Mouse (Mus musculus) heart, postnatal 0 days (tissue): ENCODE data around the gene Fbxl18. TPM values are rescaled to one million over a fixed set of nuclear protein-coding genes. Genes with fewer than 3 reads are reported as not detected.

Experiments used
- ATAC-seq: fragments of 200-750 bp; cut with Nextera tagmentation; 2 replicates; pipeline ENCODE4 v1.8.0; 2017; ENCODE audit warnings: low read depth, moderate number of reproducible peaks, moderate library complexity; ENCODE audit not compliant: insufficient read depth
- DNase-seq: peaks from one replicate; pipeline ENCODE4 v3.0.0-alpha.2; 2016; ENCODE audit warnings: low spot score
- H3K27ac ChIP-seq: fragments of 300-500 bp; sonication (generic); 2 replicates; pipeline ENCODE4 v1.5.1; 2014; ENCODE audit warnings: low read depth, mild to moderate bottlenecking
- H3K27me3 ChIP-seq: fragments of 300-500 bp; sonication (generic); 2 replicates; pipeline ENCODE4 v1.6.1; 2014; ENCODE audit warnings: low read length, mixed read lengths; ENCODE audit not compliant: control insufficient read depth, insufficient read depth
- H3K36me3 ChIP-seq: fragments of 300-500 bp; sonication (generic); replicated peaks from 2 replicates; pipeline ENCODE4 v1.6.1; 2014; ENCODE audit warnings: low read length, mixed read lengths; ENCODE audit not compliant: control insufficient read depth, insufficient read depth
- H3K4me1 ChIP-seq: fragments of 300-500 bp; sonication (generic); 2 replicates; pipeline ENCODE4 v1.6.1; 2014; ENCODE audit warnings: antibody characterized with exemption; ENCODE audit not compliant: control insufficient read depth, insufficient read depth
- H3K4me2 ChIP-seq: fragments of 300-500 bp; sonication (generic); 2 replicates; pipeline ENCODE4 v1.6.1; 2014; ENCODE audit warnings: low read depth, mild to moderate bottlenecking, low read length, moderate library complexity
- H3K4me3 ChIP-seq: fragments of 300-500 bp; sonication (generic); 2 replicates; pipeline ENCODE4 v1.5.1; 2014; ENCODE audit warnings: low read depth, low read length
- H3K9ac ChIP-seq: fragments of 300-500 bp; sonication (generic); replicated peaks from 2 replicates; pipeline ENCODE4 v1.6.1; 2014; ENCODE audit warnings: low read depth, low read length, mixed read lengths
- H3K9me3 ChIP-seq: fragments of 300-500 bp; sonication (generic); replicated peaks from 2 replicates; pipeline ENCODE4 v1.6.1; 2016; ENCODE audit warnings: low read length; ENCODE audit not compliant: control insufficient read depth
- CTCF ChIP-seq: IDR thresholded peaks from 2 replicates; pipeline ENCODE4 v1.5.1; 2016; ENCODE audit warnings: antibody characterized with exemption, control low read depth, low read depth
- EP300 ChIP-seq: IDR thresholded peaks from 2 replicates; pipeline ENCODE4 v1.6.1; 2016; ENCODE audit warnings: antibody characterized with exemption, low read depth
- WGBS: fragments of 180-500 bp; shearing (Covaris S2); extraction: QIAGEN DNeasy Blood & Tissue Kit; methylation state at CpG from one replicate; pipeline ENCODE4 v1.1.7; 2014; 5-methylcytosine and 5-hydroxymethylcytosine counted together
- polyA plus RNA-seq: library from polyadenylated mRNA; unstranded; fragments of >200 nt; fragmentation: Nextera tagmentation; extraction: Ambion mirVana; gene quantifications from 2 replicates; pipeline ENCODE4 v1.2.1, GENCODE M21; 2015
- total RNA-seq: library from RNA; depleted of rRNA; stranded (reverse); fragments of >200 nt; gene quantifications from 2 replicates; pipeline ENCODE4 v1.2.3, GENCODE M21; 2014; ENCODE audit warnings: low replicate concordance

The Fbxl18 gene
- total and polyA plus RNA-seq, 2 experiments from 2014 or later = 7.3 to 17.8 TPM

DNA sequence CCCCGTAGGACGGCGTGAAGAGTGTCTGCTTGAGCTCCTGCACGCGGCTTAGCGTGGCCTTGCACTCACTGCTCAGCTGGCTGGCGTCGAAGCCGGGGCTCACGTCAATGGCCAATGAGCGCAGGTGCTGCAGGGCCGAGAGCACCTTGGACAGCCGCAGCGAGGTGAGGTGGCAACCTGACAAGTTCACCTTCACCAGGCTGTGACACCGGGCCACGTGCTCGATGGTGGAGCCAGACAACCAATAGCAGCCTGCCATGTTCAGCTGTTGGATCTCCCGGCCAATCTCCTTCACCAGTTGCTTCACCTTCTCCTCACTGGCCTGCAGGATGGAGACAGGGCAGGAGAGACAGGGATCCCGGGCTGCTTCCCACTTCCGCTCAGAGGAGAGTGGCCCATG is 8.5 kb downstream of the Fbxl18 start:
- peaks cover 26% of the 10 kb centered on the region for H3K36me3 ChIP-seq
- no peaks in the 10 kb centered on the region for H3K9me3 ChIP-seq
- H3K27me3 ChIP-seq = no peaks in the 10 kb centered on the region
- TF ChIP-seq EP300 = no peak
- no peak for TF ChIP-seq CTCF
- no peak overlapping the region for H3K4me3 ChIP-seq
- no peak overlapping the region for H3K27ac ChIP-seq
- DNase-seq = no peak
- H3K4me2 ChIP-seq = no peak overlapping the region
- no peaks in the 10 kb centered on the region for H3K4me1 ChIP-seq
- ATAC-seq = no peak
- 90% methylated on average over 20 of the region's 20 CpGs for WGBS
- H3K9ac ChIP-seq = no peak overlapping the region

- no peak overlapping the region for H3K27ac ChIP-seq
- no peak for TF ChIP-seq EP300
- no peak for TF ChIP-seq CTCF
- no peak overlapping the region for H3K9ac ChIP-seq
- H3K4me1 ChIP-seq = no peaks in the 10 kb centered on the region
- ATAC-seq (no peak), DNase-seq (no peak)
- no peaks in the 10 kb centered on the region for H3K27me3 ChIP-seq
- WGBS = 95% methylated on average over 19 of the region's 19 CpGs
- H3K36me3 ChIP-seq = peaks cover 26% of the 10 kb centered on the region
- H3K4me2 ChIP-seq = no peak overlapping the region
- no peak overlapping the region for H3K4me3 ChIP-seq
- H3K9me3 ChIP-seq = no peaks in the 10 kb centered on the region
These were observed 9.0 kb downstream of the Fbxl18 start for GRCm38 (mm10) chr5:142886181-142886580.

DNA sequence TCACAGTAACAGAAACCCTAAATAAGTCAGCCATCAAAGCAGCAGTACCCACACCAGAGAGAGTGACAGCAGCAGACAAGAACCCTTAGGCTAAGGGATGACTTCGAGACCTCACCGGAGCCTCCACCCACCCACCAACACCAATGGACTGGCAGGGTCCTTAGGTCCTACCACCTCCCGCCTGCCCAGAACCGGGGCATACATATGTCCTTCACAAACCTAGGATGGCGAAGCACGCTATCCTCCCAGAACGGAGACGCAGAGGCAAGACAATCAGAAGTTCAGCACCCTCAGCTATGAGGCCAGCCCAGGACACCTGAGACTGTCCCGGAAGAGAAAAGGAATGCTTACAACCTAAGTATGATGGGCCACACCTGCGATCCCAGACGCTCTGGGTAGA is 12.8 kb downstream of the Fbxl18 start:
- WGBS = 92% methylated on average over 11 of the region's 11 CpGs
- Histone ChIP-seq H3K4me2 (no peak overlapping the region), H3K36me3 (peaks cover 26% of the 10 kb centered on the region), H3K27me3 (no peaks in the 10 kb centered on the region), H3K27ac (no peak overlapping the region), H3K9ac (no peak overlapping the region), H3K9me3 (no peaks in the 10 kb centered on the region), H3K4me3 (no peak overlapping the region), H3K4me1 (peaks cover 4% of the 10 kb centered on the region; the same call in 1 of the 2 replicates)
- no peak for TF ChIP-seq CTCF
- TF ChIP-seq EP300 = no peak
- DNase-seq (no peak), ATAC-seq (no peak)

GRCm38 (mm10) chr5:142881936-142882335 is 13.3 kb downstream of the Fbxl18 start:
- no peak overlapping the region for H3K4me2 ChIP-seq
- WGBS = 61% methylated on average over 8 of the region's 8 CpGs
- ATAC-seq (no peak), DNase-seq (no peak)
- peaks cover 26% of the 10 kb centered on the region for H3K36me3 ChIP-seq
- H3K4me3 ChIP-seq = no peak overlapping the region
- H3K9me3 ChIP-seq = no peaks in the 10 kb centered on the region
- TF ChIP-seq CTCF = no peak
- H3K4me1 ChIP-seq = peaks cover 4% of the 10 kb centered on the region; the same call in 1 of the 2 replicates
- H3K27me3 ChIP-seq = no peaks in the 10 kb centered on the region
- H3K27ac ChIP-seq = peak overlapping the region; percentile 60
- H3K9ac ChIP-seq = no peak overlapping the region

GRCm38 (mm10) chr5:142880806-142881516 is 14.3 kb downstream of the Fbxl18 start:
- H3K4me2 ChIP-seq = no peak overlapping the region
- H3K4me3 ChIP-seq = no peak overlapping the region
- peak overlapping the region; percentile 60 for H3K27ac ChIP-seq
- WGBS = 47% methylated on average over 13 of the region's 13 CpGs
- peaks cover 4% of the 10 kb centered on the region; the same call in 1 of the 2 replicates for H3K4me1 ChIP-seq
- ATAC-seq = 0 out of 2 replicates have a peak, but pooled peaks have one; percentile 24
- TF ChIP-seq CTCF = no peak
- TF ChIP-seq EP300 = 0 out of 2 replicates have a peak, but pooled peaks have one; percentile 51
- no peak for DNase-seq
- no peaks in the 10 kb centered on the region for H3K27me3 ChIP-seq
- peaks cover 19% of the 10 kb centered on the region for H3K36me3 ChIP-seq
- no peaks in the 10 kb centered on the region for H3K9me3 ChIP-seq
- peak overlapping the region; percentile 34; the same call in 1 of the 2 replicates for H3K9ac ChIP-seq
